Mouse (Mus musculus): ENCODE data around the gene Ccdc170.

Ccdc170 gene

DNA sequence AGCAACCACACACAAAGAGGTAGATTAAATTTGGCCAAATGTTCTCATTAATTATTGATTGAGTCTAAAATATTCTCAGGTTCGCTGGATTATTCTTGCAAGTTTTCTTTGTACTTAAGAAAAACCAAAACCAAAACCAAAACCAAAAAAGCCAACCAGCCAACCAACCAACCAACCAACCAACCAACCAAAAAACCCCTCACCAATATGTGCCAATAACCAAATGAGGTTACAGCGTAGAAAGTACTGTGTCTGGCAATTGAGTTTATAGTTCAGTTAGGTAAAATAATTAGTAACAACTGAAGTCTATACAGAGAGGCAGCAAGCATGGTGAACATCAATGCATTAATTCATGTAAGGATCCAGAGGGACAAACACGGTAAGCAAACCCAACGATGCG lies 7.6 kb downstream of the Ccdc170 start:
- no peaks in the 10 kb centered on the region for H3K27me3 ChIP-seq (ENCODE audit: control insufficient read depth, insufficient read depth, low read length, poor library complexity, severe bottlenecking)
- no peaks in the 10 kb centered on the region for H3K36me3 ChIP-seq (ENCODE audit: control insufficient read depth, insufficient read depth, low read length, poor library complexity, severe bottlenecking)
- peak; percentile 49 for DNase-seq (ENCODE audit: low read depth, low spot score)

DNA sequence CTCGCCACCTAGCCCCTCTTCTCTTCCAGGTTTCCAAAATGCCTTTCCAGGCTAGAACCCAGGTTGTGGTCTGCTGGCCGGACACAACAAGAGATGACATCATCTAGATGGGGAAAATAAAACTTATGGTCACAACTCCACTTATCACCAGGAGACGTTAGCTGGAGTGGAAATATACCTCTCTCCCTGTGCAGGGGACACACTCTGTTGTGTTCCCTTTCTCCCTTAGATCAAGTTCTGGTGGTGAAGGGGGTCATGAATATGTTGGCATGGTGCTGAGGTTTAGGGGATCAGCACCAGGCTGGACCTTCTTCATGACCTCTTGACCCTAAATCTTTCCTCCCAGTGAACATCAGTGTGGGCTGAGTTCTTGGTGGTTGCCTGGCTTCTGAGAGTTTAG lies 9.0 kb downstream of the Ccdc170 start:
- Histone ChIP-seq H3K36me3 (ENCODE audit: control insufficient read depth, insufficient read depth, low read length, poor library complexity, severe bottlenecking) (no peaks in the 10 kb centered on the region), H3K27me3 (ENCODE audit: control insufficient read depth, insufficient read depth, low read length, poor library complexity, severe bottlenecking) (no peaks in the 10 kb centered on the region)
- no peak for DNase-seq (ENCODE audit: low read depth, low spot score)

DNA sequence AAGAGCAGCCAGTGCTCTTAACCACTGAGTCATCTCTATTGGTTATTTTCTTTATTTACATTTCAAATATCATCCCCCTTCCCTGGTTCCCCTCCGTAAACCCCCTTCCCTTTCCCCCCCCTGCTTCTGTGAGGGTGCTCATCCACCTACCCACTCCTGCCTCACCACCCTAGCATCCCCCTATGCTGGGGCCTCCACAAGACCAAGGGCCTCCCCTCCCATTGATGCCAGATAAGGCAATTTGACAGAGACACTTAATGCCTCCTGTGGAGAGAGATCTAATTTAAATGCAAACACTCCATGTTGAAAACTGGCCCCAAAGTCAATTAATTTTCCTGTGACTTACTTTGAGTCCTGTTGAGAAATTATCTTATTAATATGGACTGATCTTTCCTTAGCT lies 9.7 kb downstream of the Ccdc170 start:
- no peaks in the 10 kb centered on the region for H3K36me3 ChIP-seq (ENCODE audit: control insufficient read depth, insufficient read depth, low read length, poor library complexity, severe bottlenecking)
- DNase-seq (ENCODE audit: low read depth, low spot score) = no peak

DNA sequence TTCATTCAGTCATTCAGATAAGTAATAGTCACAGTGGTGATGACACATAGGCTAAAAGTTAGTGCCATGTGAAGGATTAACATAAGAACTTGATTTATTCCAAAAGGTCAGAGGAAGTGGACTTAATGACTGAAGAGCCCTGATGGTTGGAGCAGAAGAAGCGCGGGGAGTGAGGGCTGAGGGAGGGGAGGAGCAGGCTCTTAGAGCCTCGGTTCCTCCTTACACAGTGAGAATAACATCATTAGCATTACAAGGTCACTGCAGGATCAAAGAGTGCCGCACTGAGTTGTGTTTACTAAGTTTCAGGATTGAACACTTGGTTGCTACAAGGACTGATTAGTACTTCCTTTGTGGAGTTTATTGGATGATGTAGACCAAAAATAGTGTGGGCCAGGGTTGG lies 10.6 kb downstream of the Ccdc170 start:
- no peak for DNase-seq (ENCODE audit: low read depth, low spot score)
- Histone ChIP-seq H3K27me3 (ENCODE audit: control insufficient read depth, insufficient read depth, low read length, poor library complexity, severe bottlenecking) (no peaks in the 10 kb centered on the region), H3K36me3 (ENCODE audit: control insufficient read depth, insufficient read depth, low read length, poor library complexity, severe bottlenecking) (no peaks in the 10 kb centered on the region)

More for the DNA sequence above, 9.7 kb downstream of the Ccdc170 start:
- H3K27me3 ChIP-seq (ENCODE audit: control insufficient read depth, insufficient read depth, low read length, poor library complexity, severe bottlenecking) = no peaks in the 10 kb centered on the region

DNA sequence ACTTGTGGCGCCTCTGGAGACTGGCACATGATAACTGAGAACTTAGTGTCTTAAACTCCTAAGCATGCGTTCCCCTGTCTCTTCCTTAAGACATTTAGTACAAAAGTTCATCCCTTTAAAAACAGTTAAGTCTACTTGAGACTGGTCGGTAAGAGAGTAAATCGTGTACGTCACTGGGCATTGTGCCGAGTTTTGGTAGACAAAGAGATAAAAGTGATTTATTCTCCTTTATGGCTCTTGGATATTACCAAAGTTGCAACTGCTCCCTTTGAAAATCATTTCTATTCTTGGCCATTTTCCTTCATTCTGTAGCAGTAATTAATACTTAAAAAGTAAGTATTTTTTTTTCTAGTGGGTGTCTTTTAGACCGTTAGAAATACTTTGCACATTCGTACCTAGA lies 20.9 kb downstream of the Ccdc170 start:
- DNase-seq (ENCODE audit: low read depth, low spot score) = no peak
- H3K36me3 ChIP-seq (ENCODE audit: control insufficient read depth, insufficient read depth, low read length, poor library complexity, severe bottlenecking) = no peaks in the 10 kb centered on the region
- no peaks in the 10 kb centered on the region for H3K27me3 ChIP-seq (ENCODE audit: control insufficient read depth, insufficient read depth, low read length, poor library complexity, severe bottlenecking)

DNA sequence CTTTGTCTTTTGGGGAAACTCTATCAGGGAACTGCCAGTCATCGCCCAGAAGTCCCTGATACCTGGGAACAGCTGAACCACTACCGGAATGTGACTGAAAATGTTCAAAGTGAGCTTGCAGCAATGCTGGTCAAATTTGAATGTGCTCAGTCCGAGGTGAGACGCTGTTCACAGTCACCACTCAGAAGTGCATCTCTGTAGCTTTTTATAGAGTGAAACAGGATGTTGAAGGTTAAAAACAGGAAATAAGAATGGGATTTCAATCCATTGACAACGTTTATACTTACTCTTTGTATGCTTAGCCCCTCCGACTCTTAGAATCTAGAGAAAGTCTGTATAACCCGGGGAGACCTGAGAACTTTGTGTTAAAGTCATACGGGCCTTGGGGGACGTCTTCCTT lies 30.4 kb downstream of the Ccdc170 start:
- H3K36me3 ChIP-seq (ENCODE audit: control insufficient read depth, insufficient read depth, low read length, poor library complexity, severe bottlenecking) = no peaks in the 10 kb centered on the region
- no peaks in the 10 kb centered on the region for H3K27me3 ChIP-seq (ENCODE audit: control insufficient read depth, insufficient read depth, low read length, poor library complexity, severe bottlenecking)
- peak; percentile 10 for DNase-seq (ENCODE audit: low read depth, low spot score)

DNA sequence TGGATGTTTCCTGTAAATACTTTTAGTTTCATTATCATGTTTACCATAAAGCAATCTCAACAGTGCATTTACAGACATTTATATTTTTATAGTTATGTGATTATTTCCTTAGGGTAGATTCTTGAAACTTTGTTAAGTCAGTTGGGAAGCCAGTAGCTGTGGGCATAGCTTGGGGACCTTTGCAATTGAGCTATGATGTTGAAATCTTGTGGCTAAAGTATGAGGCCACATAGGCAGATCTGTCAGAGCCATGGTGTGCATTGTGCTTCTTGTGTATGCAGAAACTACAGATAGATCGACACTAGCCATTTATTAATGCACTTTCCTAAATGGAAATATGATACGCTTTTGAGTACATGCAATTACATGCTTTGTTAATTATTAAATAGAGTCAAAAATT lies 35.3 kb downstream of the Ccdc170 start:
- no peak for DNase-seq (ENCODE audit: low read depth, low spot score)
- Histone ChIP-seq H3K27me3 (ENCODE audit: control insufficient read depth, insufficient read depth, low read length, poor library complexity, severe bottlenecking) (no peaks in the 10 kb centered on the region), H3K36me3 (ENCODE audit: control insufficient read depth, insufficient read depth, low read length, poor library complexity, severe bottlenecking) (no peaks in the 10 kb centered on the region)

DNA sequence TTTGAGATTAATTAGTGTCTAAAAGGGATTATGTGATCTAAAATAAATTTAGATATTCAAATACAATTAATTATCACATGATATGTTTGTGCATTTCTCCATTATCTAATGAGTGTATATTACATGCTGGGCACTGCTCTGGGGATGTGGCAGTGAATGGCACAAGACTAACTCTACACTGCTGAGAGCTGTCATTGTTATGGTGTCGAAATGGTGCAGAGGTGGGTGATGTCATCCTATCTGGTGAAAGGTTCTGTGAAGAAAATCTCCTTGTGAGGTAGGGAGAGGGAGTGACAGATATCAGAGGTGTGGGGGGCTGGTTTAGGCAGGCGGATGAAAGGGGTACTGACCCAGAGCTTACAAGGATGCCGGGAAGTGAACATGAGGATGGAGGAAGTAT lies 37.3 kb downstream of the Ccdc170 start:
- Histone ChIP-seq H3K36me3 (ENCODE audit: control insufficient read depth, insufficient read depth, low read length, poor library complexity, severe bottlenecking) (no peaks in the 10 kb centered on the region), H3K27me3 (ENCODE audit: control insufficient read depth, insufficient read depth, low read length, poor library complexity, severe bottlenecking) (no peaks in the 10 kb centered on the region)
- DNase-seq (ENCODE audit: low read depth, low spot score) = no peak

DNA sequence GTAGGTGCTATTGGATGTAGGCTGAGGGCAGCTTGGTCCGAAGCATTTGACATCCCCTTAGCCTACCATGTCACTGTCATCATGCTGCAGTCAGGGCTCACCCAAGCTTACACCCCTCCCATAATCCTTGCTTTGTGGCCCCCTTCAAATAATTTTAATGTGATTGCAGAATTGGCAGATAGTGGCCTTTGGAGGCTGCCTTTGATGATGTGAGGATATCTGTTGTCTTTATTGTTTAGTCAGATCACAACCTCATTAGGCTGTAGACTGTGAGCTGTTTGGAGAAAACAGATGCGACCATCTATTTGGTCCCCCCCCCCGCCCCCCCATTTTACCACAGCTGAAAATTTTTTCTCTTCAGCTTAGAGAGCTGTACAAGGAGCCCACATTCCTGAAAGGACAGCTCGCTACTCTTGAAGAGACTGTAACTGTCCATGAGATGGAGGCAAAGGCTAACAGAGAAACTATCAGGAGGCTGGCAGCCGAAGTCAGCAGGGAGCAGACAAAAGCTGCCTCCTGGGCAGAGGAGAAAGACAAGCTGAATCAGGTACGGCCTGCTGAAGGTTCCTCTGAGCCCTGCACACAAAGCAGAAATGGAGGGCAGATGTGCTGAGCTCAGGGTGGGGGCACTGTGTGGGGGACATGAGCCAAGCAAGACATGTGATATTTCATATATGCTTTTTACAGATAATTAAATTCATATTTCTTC lies 38.2 kb downstream of the Ccdc170 start:
- no peak for DNase-seq (ENCODE audit: low read depth, low spot score)
- H3K36me3 ChIP-seq (ENCODE audit: control insufficient read depth, insufficient read depth, low read length, poor library complexity, severe bottlenecking) = no peaks in the 10 kb centered on the region
- H3K27me3 ChIP-seq (ENCODE audit: control insufficient read depth, insufficient read depth, low read length, poor library complexity, severe bottlenecking) = no peaks in the 10 kb centered on the region

DNA sequence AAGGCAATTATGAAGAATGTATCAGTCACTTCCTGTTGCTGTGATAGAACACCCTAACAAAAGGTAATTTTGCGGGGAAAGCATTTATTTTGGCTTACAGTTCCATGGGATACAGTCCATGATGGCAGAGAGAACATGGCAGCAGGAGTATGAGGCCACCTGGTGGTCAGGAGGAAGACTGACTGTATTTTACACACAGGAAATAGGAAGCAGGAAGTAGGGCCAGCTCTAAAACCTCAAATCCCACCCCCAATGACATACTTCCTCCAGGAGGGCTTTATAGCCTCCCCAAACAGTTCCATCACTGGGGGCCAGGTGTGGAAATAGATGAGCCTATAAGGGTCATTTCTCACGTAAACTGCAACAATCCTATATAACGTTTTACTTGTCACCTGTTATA lies 39.8 kb downstream of the Ccdc170 start:
- H3K27me3 ChIP-seq (ENCODE audit: control insufficient read depth, insufficient read depth, low read length, poor library complexity, severe bottlenecking) = no peaks in the 10 kb centered on the region
- H3K36me3 ChIP-seq (ENCODE audit: control insufficient read depth, insufficient read depth, low read length, poor library complexity, severe bottlenecking) = no peaks in the 10 kb centered on the region
- peak; percentile 8 for DNase-seq (ENCODE audit: low read depth, low spot score)

DNA sequence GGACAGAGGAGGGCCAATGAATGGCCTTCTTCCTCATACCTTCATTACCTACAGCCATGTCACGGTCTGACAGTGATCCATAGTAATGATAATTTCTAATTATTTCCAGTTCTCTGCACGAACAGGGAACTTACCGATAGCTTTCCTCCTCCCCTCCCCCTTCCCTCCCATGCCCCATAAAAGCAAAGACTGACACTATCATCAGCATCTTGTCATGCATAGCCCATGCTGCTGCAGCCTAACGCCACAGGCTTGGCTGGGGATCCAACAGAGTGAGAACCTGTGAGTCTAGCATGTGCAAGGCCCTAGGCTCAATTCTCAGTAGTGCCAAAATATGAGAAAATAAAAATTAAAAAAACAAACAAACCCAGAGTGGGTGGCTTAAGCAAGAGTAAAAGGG lies 40.8 kb downstream of the Ccdc170 start:
- Histone ChIP-seq H3K36me3 (ENCODE audit: control insufficient read depth, insufficient read depth, low read length, poor library complexity, severe bottlenecking) (no peaks in the 10 kb centered on the region), H3K27me3 (ENCODE audit: control insufficient read depth, insufficient read depth, low read length, poor library complexity, severe bottlenecking) (no peaks in the 10 kb centered on the region)
- no peak for DNase-seq (ENCODE audit: low read depth, low spot score)

DNA sequence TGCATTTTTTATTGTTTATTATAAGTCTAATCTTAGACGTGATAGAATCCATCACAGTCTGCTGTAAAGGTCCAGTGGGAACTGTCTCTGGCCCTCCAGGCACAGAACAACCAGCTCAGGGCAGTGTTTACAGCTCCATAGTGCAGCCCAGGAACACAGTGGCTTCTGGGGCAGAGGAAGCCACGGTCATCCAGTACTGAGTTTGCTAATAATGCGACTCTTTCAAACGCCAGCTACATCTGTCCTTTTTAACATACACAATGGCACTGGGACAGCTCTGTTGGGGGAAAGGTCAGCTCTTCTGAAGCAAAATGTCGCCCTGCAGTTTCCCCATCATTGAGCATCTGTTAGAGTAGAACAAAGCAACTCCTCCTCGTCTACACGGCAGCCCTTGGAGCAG lies 45.7 kb downstream of the Ccdc170 start:
- DNase-seq (ENCODE audit: low read depth, low spot score) = no peak
- H3K36me3 ChIP-seq (ENCODE audit: control insufficient read depth, insufficient read depth, low read length, poor library complexity, severe bottlenecking) = no peaks in the 10 kb centered on the region
- no peaks in the 10 kb centered on the region for H3K27me3 ChIP-seq (ENCODE audit: control insufficient read depth, insufficient read depth, low read length, poor library complexity, severe bottlenecking)

DNA sequence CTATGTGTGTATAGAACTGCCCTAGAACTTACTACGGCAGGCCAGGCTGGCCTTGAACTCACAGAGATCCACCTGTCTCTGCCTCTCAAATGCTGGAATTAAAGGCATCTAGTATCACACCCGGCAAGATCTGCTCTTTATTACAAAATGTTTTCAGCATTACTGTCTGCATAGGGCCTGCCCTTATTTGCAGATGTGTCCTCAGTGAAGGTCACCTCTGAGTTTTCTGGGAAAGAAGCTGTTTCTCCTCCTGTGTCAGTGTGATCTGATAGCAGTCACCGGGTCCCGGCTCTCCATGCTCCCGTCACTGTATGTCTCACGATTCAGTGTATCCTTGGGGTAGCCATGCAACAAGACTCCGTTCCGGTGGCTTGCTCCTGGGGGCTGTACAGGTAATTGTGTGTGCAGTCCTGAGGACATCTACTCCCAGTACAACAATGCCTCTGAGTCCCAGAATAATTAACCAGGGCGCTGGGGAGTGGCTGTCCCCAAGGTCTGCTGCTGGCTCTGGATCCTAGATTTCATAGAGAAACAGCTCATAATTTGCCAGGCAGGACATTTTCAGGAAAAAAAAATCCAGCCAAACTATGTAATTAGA lies 48.4 kb downstream of the Ccdc170 start:
- H3K27me3 ChIP-seq (ENCODE audit: control insufficient read depth, insufficient read depth, low read length, poor library complexity, severe bottlenecking) = no peaks in the 10 kb centered on the region
- no peaks in the 10 kb centered on the region for H3K36me3 ChIP-seq (ENCODE audit: control insufficient read depth, insufficient read depth, low read length, poor library complexity, severe bottlenecking)
- DNase-seq (ENCODE audit: low read depth, low spot score) = no peak

DNA sequence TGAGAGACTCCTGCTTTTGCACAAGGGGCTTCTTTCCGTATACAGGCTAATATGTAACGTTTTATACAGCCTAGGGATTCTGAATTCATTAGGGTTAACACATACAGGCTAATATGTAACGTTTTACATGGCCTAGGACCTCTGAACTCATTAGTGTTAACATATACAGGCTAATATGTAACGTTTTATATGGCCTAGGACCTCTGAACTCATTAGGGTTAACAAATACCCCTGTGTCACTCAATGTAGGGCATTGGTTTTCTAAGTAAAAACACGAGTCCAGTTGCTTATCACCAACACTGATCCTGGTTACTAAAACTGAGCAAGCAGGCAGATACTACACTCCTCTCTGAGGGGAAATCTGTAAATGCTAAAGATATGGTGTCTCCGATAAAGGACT lies 49.6 kb downstream of the Ccdc170 start:
- no peaks in the 10 kb centered on the region for H3K36me3 ChIP-seq (ENCODE audit: control insufficient read depth, insufficient read depth, low read length, poor library complexity, severe bottlenecking)
- no peaks in the 10 kb centered on the region for H3K27me3 ChIP-seq (ENCODE audit: control insufficient read depth, insufficient read depth, low read length, poor library complexity, severe bottlenecking)
- DNase-seq (ENCODE audit: low read depth, low spot score) = no peak

DNA sequence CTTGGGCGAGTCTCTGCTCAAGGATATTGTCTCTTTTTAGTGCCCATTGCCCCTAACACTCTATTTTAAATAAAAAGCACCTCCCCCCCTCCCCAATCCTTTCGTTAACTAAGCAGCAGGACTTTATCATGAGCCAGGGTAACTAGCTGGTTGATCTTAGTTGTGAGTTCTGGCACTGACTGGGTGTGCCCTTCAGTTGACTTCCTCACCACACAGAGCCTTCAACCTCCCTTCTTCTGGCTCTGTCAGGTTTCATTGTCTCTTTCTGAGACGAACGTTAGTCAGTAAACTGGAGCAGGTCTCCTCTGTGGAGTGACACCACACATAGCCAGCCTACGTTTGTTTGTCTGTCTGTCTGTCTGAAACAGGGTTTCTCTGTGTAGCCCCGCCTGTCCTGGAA lies 50.4 kb downstream of the Ccdc170 start:
- H3K36me3 ChIP-seq (ENCODE audit: control insufficient read depth, insufficient read depth, low read length, poor library complexity, severe bottlenecking) = no peaks in the 10 kb centered on the region

DNA sequence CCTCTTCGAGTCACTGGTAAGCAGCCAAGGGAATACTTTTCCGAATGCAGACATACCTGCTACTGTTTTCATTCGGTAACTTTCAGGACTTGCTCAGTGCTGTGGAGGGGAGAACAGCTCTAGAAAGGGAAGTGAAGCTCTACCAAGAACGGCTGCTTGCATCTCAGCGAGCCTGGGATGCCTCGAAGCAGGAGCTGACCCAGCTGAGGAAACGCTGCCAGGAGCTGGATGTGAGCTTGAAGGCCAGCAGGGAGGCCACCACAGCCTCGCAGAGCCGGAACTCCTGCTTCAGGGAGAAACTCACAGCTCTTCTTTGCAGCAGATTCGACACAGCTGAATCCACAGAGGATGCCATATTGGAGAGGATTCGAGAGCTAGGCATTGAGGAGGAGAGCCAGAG lies 51.6 kb downstream of the Ccdc170 start:
- H3K36me3 ChIP-seq (ENCODE audit: control insufficient read depth, insufficient read depth, low read length, poor library complexity, severe bottlenecking) = no peaks in the 10 kb centered on the region
- DNase-seq (ENCODE audit: low read depth, low spot score) = no peak

More for the DNA sequence above, 50.4 kb downstream of the Ccdc170 start:
- DNase-seq (ENCODE audit: low read depth, low spot score) = no peak
- H3K27me3 ChIP-seq (ENCODE audit: control insufficient read depth, insufficient read depth, low read length, poor library complexity, severe bottlenecking) = no peaks in the 10 kb centered on the region

More for the DNA sequence above, 51.6 kb downstream of the Ccdc170 start:
- H3K27me3 ChIP-seq (ENCODE audit: control insufficient read depth, insufficient read depth, low read length, poor library complexity, severe bottlenecking) = no peaks in the 10 kb centered on the region
